Mouse (Mus musculus): Measurements from ENCODE around the gene Ngf.

DNA sequence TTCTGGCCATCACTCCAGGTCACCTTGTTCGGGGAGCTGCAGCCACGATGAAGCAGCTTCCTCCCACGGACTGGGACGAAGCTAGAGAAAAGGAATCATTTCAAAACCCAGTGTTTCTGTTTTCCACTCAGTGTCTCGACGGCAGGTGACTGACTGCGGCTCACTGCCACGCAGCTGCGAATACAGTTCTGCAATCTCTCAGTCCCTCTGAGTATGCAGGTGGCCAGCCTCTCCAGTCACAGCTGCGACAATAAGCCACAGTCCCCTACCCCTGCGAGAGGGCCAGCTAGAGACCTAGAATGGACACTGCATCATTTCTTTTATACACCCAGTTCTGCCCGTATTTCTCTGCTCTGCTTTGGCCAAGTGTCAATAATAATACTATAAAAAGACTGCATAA is 36.3 kb downstream of the Ngf start:
- TF ChIP-seq CTCF (conservative IDR thresholded peaks at IDR 0.05; ENCODE audit: low read length): no peak
- TF ChIP-seq NANOG (IDR thresholded peaks at IDR 0.05; ENCODE audit: borderline replicate concordance, low read length): no peak
- TF ChIP-seq POU5F1 (IDR thresholded peaks at IDR 0.05; ENCODE audit: borderline replicate concordance, low read length): no peak

Data from E14TG2a.4 (cell line).